Mouse (Mus musculus): ENCODE data around the gene Aktip. TPM values are rescaled to one million over a fixed set of nuclear protein-coding genes. Genes with fewer than 3 reads are reported as not detected.

The Aktip gene
- polyA plus RNA-seq, 1 experiment from 2014 or later: 11.6 TPM

DNA sequence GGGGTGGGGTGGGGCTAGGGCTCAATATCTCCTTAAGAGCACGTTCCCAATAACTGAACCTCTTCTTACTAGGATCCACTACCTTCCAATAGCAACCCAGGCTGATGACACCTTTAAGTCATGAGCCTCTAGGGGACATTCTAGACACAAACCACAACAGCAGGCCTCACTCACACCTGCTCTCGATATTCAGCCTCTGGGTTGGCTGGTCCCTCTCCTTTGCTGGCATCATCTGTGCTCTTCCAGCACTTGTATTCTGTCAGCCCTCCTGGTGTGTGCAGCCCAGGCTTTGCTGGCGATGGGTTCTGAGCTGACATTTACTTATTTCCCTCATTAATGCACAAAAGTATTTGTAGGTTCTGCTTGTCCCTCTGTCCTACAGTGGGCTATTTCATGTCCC is 14.5 kb upstream of the Aktip start:
- no peak overlapping the region for H3K9ac ChIP-seq
- H3K4me2 ChIP-seq: no peak overlapping the region
- H3K36me3 ChIP-seq: no peaks in the 10 kb centered on the region
- H3K27ac ChIP-seq: no peak overlapping the region
- no peaks in the 10 kb centered on the region for H3K4me1 ChIP-seq
- no peak for ATAC-seq
- H3K9me3 ChIP-seq (replicated peaks): no peaks in the 10 kb centered on the region
- 63% methylated on average over 3 of the region's 3 CpGs for WGBS (ENCODE audit: insufficient replicate concordance)
- H3K4me3 ChIP-seq: no peak overlapping the region
- H3K27me3 ChIP-seq (replicated peaks): no peaks in the 10 kb centered on the region

DNA sequence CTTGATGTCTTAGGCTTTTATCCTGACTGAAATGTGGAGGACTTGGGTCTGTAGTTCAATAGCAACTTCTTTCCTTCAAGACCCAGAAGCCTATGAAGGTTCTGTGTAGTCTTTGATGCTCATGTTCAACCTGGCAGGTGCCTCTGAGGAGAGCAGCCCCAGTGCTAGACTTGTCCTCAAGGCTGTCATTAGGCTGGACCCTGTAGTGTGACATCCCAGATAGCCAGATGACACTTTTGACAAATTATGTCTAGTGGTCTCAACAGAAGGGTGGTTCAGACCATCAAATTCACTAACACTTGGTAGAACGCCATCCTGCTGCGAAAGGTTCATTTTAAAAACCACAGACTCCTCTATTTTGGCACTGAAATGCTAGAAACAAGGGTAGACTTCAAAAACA is 13.2 kb upstream of the Aktip start:
- Histone ChIP-seq H3K36me3 (no peaks in the 10 kb centered on the region), H3K27me3 (replicated peaks) (no peaks in the 10 kb centered on the region), H3K27ac (no peak overlapping the region), H3K9me3 (replicated peaks) (no peaks in the 10 kb centered on the region), H3K4me1 (0 out of 2 replicates have a peak, but pooled peaks cover under 1% of the 10 kb centered on the region), H3K4me3 (no peak overlapping the region), H3K9ac (no peak overlapping the region), H3K4me2 (no peak overlapping the region)
- 76% methylated on average over 2 of the region's 2 CpGs for WGBS (ENCODE audit: insufficient replicate concordance)
- ATAC-seq: no peak

DNA sequence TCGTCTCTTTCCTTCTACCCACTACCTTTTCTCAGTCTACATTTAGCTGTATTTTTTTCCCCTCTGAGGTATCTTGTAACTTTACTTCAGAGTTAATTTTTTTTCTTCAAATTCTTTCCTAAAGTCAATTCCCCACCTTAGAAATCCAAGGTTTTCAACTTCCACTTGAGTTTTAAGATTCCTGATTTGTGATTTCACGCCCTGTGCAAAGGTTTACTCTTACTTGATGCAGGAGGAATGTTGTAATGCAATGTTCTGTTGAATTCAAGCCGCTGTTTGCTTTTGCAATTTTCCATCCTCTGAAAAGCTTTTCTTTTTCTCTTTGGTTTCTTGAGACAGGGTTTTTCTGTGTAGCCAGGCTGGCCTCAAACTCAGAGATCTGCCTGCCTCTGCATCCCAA is 9.9 kb upstream of the Aktip start:
- Histone ChIP-seq H3K27me3 (replicated peaks) (no peaks in the 10 kb centered on the region), H3K4me2 (no peak overlapping the region), H3K27ac (no peak overlapping the region), H3K36me3 (no peaks in the 10 kb centered on the region), H3K9me3 (replicated peaks) (no peaks in the 10 kb centered on the region), H3K4me3 (no peak overlapping the region), H3K4me1 (0 out of 2 replicates have a peak, but pooled peaks cover 5% of the 10 kb centered on the region), H3K9ac (no peak overlapping the region)
- WGBS (ENCODE audit: insufficient replicate concordance): 50% methylated on average over 3 of the region's 3 CpGs
- no peak for ATAC-seq

DNA sequence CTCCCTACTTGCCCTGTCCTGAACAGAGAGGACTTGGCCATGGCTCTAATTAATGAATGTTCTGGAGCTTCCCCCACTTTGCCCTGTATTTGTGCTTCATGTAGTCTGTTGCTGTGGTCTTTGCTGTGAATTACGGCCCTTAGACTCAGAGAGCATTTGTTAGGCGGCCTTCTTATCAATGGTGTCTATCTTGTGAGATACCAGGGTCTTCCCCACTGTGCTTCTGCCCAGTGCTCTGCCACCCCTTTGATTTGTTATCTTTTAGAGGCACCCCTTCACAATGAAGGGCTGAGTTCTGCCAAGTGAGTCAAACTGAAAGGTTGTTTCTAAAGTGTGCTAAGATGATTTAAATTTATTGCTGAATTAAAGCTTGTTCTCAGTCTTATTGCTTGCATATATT is 7.9 kb upstream of the Aktip start:
- H3K9ac ChIP-seq: no peak overlapping the region
- H3K36me3 ChIP-seq: no peaks in the 10 kb centered on the region
- H3K27me3 ChIP-seq (replicated peaks): no peaks in the 10 kb centered on the region
- H3K9me3 ChIP-seq (replicated peaks): no peaks in the 10 kb centered on the region
- whole genome bisulfite sequencing (ENCODE audit: insufficient replicate concordance): 28% methylated on average over 2 of the region's 2 CpGs
- H3K27ac ChIP-seq: no peak overlapping the region
- H3K4me1 ChIP-seq: 0 out of 2 replicates have a peak, but pooled peaks cover 5% of the 10 kb centered on the region
- no peak overlapping the region for H3K4me2 ChIP-seq
- no peak overlapping the region for H3K4me3 ChIP-seq
- no peak for ATAC-seq

DNA sequence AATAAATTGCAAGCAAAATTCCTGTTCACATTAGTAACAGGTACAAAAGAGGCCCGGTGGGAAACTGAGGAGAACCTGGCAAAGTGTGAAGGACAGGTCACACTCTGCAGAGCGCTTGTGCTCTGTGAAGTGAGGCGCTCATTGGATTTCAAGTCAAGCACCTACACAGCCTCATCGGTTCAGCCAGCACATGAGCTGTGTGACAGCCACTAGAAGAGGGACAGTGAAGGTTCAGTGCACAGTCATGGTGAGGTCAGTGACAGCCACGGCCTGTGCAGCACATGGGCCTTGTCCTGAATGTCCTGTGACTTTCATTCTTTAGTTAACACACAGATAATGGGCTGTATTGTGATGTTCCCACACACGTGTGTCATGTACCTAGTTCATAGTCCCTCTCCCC is 6.1 kb upstream of the Aktip start:
- Histone ChIP-seq H3K27me3 (replicated peaks) (no peaks in the 10 kb centered on the region), H3K4me2 (no peak overlapping the region), H3K36me3 (no peaks in the 10 kb centered on the region), H3K4me3 (no peak overlapping the region), H3K9me3 (replicated peaks) (no peaks in the 10 kb centered on the region), H3K4me1 (0 out of 2 replicates have a peak, but pooled peaks cover 5% of the 10 kb centered on the region), H3K9ac (no peak overlapping the region), H3K27ac (no peak overlapping the region)
- no peak for ATAC-seq
- 60% methylated on average over 6 of the region's 6 CpGs for WGBS (ENCODE audit: insufficient replicate concordance)

DNA sequence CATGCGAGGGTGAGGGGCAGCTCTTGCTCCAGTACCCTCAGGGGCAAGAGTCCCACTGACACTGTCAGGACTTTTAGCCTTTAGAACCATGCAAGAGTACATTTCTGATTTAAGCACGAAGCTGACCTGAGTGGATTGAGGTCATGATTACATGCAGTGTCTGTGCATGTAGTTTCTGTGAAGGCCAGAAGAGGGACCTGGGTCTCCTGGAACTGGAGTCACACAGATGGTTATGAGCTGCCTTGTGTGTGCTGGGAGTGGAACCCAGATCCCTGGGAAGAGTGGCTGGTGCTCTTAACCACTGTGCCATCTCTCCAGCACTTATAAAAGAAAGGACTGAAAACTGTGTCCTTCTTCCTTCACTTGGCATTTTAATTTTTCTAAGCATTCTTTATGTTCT is 1.4 kb upstream of the Aktip start:
- no peaks in the 10 kb centered on the region for H3K27me3 ChIP-seq (replicated peaks)
- ATAC-seq: no peak
- WGBS (ENCODE audit: insufficient replicate concordance): 63% methylated on average over 2 of the region's 2 CpGs
- no peak overlapping the region for H3K9ac ChIP-seq
- no peaks in the 10 kb centered on the region for H3K36me3 ChIP-seq
- no peaks in the 10 kb centered on the region for H3K4me1 ChIP-seq
- no peaks in the 10 kb centered on the region for H3K9me3 ChIP-seq (replicated peaks)
- no peak overlapping the region for H3K27ac ChIP-seq
- no peak overlapping the region for H3K4me2 ChIP-seq
- H3K4me3 ChIP-seq: no peak overlapping the region

DNA sequence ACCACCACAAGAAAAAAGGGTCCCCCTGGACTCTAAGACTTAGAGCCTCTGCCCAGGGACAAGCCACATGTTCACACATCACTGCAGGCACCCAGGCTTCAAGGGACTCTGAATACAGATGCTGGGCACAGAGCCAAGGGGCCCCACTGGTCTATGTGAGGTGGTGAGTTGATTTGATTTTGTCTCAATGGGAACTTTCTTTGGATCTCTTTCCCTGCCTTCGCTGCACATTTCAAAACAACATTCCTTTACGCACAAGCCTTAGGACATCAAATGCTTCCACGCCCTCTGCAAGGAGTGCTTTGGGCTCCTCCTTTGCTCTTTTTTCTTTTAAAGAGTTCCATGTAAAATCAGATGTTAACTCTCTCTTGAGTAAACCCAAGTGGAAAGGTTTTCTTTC is 1.7 kb downstream of the Aktip start:
- Histone ChIP-seq H3K27me3 (replicated peaks) (peaks cover 8% of the 10 kb centered on the region; the same call in 1 of the 2 replicates), H3K4me3 (no peak overlapping the region), H3K9me3 (replicated peaks) (no peaks in the 10 kb centered on the region), H3K4me1 (no peaks in the 10 kb centered on the region), H3K9ac (no peak overlapping the region), H3K4me2 (no peak overlapping the region), H3K27ac (no peak overlapping the region), H3K36me3 (no peaks in the 10 kb centered on the region)
- no peak for ATAC-seq
- WGBS (ENCODE audit: insufficient replicate concordance): 77% methylated on average over 3 of the region's 3 CpGs

DNA sequence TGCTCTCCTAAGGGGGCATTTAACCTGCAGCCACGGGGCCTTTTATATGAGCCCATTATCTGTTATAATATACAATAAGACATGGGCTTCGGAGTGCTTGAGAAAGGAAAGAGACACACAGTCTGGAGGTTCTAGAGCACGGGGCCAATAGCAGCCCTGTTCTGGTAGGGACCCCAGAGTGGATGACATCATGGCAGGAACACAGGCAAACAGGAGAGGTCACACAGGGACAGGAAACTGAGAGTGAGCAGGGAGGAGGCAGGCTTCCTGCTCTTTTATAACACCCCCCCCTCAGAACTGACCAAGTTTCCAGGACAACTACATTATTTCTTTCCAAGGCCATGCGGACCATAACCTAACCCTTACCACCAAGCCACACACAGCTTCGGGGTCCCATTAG is 2.5 kb downstream of the Aktip start:
- whole genome bisulfite sequencing (ENCODE audit: insufficient replicate concordance): 62% methylated on average over 5 of the region's 5 CpGs
- ATAC-seq: no peak

DNA sequence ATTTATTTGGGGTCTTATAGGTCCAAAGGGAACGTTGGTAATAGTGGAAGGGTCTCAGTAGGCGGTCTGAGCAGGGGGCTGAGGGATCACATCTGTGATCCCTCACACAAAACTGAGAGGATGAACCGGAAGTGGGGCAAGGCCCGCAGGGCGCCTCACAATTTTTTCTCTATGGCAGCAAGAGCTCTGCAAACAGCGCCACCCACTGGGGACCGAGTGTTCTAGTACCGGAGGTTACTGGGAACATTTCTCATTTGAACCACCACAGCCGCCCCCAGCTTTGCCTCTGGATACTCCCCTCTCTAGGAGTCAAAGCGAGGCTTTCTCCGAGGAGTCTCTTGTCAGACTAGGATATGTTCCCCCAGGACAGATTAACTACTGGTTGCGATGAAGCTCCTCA is 3.1 kb downstream of the Aktip start:
- ATAC-seq: no peak
- H3K9me3 ChIP-seq (replicated peaks): no peaks in the 10 kb centered on the region
- no peak overlapping the region for H3K4me2 ChIP-seq
- no peak overlapping the region for H3K9ac ChIP-seq
- no peak overlapping the region for H3K4me3 ChIP-seq
- H3K27me3 ChIP-seq (replicated peaks): peaks cover 14% of the 10 kb centered on the region
- 75% methylated on average over 12 of the region's 12 CpGs for WGBS (ENCODE audit: insufficient replicate concordance)
- no peaks in the 10 kb centered on the region for H3K36me3 ChIP-seq
- H3K4me1 ChIP-seq: no peaks in the 10 kb centered on the region
- no peak overlapping the region for H3K27ac ChIP-seq

More for the DNA sequence above, 2.5 kb downstream of the Aktip start:
- Histone ChIP-seq H3K4me3 (no peak overlapping the region), H3K27me3 (replicated peaks) (peaks cover 14% of the 10 kb centered on the region), H3K4me2 (no peak overlapping the region), H3K4me1 (no peaks in the 10 kb centered on the region), H3K36me3 (no peaks in the 10 kb centered on the region), H3K9me3 (replicated peaks) (no peaks in the 10 kb centered on the region), H3K9ac (no peak overlapping the region), H3K27ac (no peak overlapping the region)

DNA sequence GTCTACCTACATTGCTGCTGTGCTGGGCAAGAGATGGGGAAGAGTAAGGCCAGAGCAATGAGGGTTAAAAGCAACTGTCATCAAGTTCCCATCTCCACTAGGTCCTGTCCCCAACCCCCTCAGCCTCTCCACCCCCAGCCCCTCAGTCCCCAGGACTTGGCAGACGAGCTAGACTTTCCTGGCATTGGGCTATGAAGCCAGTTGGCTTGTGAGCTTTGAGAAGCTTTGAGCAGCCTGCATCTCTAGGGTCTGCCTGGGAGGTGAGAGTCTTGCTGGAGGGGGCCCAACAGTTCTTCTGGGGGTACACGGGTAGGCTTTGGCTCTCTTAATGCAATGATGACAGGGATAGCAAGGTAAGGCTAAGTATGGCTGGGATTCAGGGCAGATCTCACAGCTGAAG is 5.7 kb downstream of the Aktip start:
- H3K27ac ChIP-seq: no peak overlapping the region
- peaks cover 31% of the 10 kb centered on the region for H3K27me3 ChIP-seq (replicated peaks)
- no peak for ATAC-seq
- WGBS (ENCODE audit: insufficient replicate concordance): 63% methylated on average over 2 of the region's 2 CpGs
- H3K4me1 ChIP-seq: no peaks in the 10 kb centered on the region
- no peaks in the 10 kb centered on the region for H3K9me3 ChIP-seq (replicated peaks)
- H3K9ac ChIP-seq: no peak overlapping the region
- H3K4me3 ChIP-seq: no peak overlapping the region
- H3K4me2 ChIP-seq: no peak overlapping the region
- H3K36me3 ChIP-seq: no peaks in the 10 kb centered on the region

DNA sequence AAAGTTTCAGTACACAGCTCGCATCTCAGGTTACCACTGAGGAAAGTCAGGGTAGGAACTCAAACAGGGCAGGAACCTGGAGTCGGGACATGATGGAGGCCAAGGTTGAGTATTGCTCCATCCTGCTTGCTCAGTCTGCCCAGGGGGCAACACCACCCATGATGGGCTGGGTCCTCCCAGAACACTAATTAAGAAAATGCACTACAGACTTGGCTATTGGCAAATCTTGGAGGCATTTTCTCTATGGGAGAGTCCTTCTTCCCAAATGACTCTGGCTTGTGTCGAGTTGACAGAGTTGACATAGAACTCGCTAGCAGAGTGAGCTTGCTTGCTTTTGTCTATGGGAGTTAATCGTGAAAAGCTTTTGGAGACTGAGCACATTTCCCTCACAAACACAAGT is 6.8 kb downstream of the Aktip start:
- H3K9me3 ChIP-seq (replicated peaks): no peaks in the 10 kb centered on the region
- H3K36me3 ChIP-seq: no peaks in the 10 kb centered on the region
- no peak overlapping the region for H3K9ac ChIP-seq
- no peak for ATAC-seq
- peaks cover 31% of the 10 kb centered on the region for H3K27me3 ChIP-seq (replicated peaks)
- no peak overlapping the region for H3K4me2 ChIP-seq
- H3K4me1 ChIP-seq: no peaks in the 10 kb centered on the region
- no peak overlapping the region for H3K4me3 ChIP-seq
- no peak overlapping the region for H3K27ac ChIP-seq
- whole genome bisulfite sequencing (ENCODE audit: insufficient replicate concordance): 65% methylated on average over 5 of the region's 5 CpGs

DNA sequence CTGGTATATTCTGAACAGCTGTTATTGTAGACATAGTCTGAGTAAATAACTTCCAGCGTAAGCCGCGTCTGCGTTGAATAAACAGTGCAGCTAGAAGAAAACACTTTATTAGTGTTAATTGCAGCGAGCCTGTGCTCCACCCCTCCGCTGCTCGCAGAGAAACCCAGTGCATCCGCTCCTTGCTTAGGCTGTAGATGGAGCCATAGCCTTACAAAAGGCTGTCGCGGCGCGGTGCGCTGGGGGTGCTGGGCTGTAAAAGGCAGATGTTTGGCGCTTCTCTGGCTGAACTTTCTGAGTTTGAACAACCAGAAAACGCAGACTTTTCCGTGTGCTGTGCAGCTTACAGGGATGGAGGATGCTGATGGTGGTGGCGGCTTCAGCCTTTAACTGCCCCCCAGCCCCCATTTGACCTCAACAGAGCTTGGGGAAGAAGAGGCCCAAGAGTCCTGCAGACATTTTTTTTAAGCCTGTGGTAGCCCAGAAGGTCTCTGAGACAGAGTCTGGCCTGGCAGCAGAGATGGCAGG is 8.9 kb downstream of the Aktip start:
- H3K36me3 ChIP-seq: no peaks in the 10 kb centered on the region
- ATAC-seq: no peak
- H3K4me2 ChIP-seq: no peak overlapping the region
- H3K9me3 ChIP-seq (replicated peaks): no peaks in the 10 kb centered on the region
- H3K4me1 ChIP-seq: no peaks in the 10 kb centered on the region
- no peak overlapping the region for H3K9ac ChIP-seq
- H3K27ac ChIP-seq: no peak overlapping the region
- H3K27me3 ChIP-seq (replicated peaks): peaks cover 31% of the 10 kb centered on the region
- H3K4me3 ChIP-seq: no peak overlapping the region
- 6% methylated on average over 17 of the region's 17 CpGs for WGBS (ENCODE audit: insufficient replicate concordance)

DNA sequence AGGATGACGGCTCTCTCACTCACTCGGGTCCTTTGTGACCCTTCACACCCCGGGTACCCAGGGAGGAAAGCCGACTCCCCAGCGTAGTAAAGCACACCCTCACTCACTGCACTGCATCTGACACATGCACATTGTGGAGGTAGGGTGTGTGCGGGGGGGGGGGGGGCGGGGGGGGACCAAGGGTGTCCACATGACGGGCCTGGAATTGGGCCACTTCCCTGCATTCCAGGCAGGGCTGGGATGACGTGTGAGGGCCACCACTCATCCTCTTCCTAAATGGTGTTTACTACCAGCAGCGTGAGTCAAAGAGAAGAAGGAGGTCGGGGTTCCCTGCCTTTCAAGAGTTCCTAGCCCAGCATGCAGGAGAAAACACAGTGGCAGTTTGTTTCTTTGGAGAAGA is 11.6 kb downstream of the Aktip start:
- Histone ChIP-seq H3K4me2 (no peak overlapping the region), H3K36me3 (no peaks in the 10 kb centered on the region), H3K27ac (no peak overlapping the region), H3K9ac (no peak overlapping the region), H3K9me3 (replicated peaks) (no peaks in the 10 kb centered on the region), H3K27me3 (replicated peaks) (peaks cover 23% of the 10 kb centered on the region), H3K4me1 (no peaks in the 10 kb centered on the region), H3K4me3 (no peak overlapping the region)
- WGBS (ENCODE audit: insufficient replicate concordance): 56% methylated on average over 9 of the region's 11 CpGs
- ATAC-seq: no peak

All from liver, embryonic 12.5 days (tissue).